Mouse (Mus musculus): ENCODE measurements around the gene Arhgef15. TPM values are rescaled to one million over a fixed set of nuclear protein-coding genes. Genes with fewer than 3 reads are reported as not detected.

Gene Arhgef15
- polyA plus RNA-seq, 1 experiment from 2014 or later: 6.7 TPM

GRCm38 (mm10) chr11:68901351-68902046 lies 55.8 kb downstream of the Arhgef15 start, which contains the start of gene Rpl26:
Gene Rpl26 (plus strand): TSS chr11:68901583.
- peaks cover 4% of the 10 kb centered on the region for H3K4me1 ChIP-seq (ENCODE audit: control insufficient read depth, insufficient read depth, low read length)
- peak within 1 kb of the TSS; percentile 94 for H3K27ac ChIP-seq (replicated peaks; ENCODE audit: low read depth, low read length)
- H3K4me2 ChIP-seq (ENCODE audit: low read depth, severe bottlenecking): peak within 1 kb of the TSS; percentile 70
- no peaks in the 10 kb centered on the region for H3K9me3 ChIP-seq (ENCODE audit: control insufficient read depth, low read length)
- H3K4me3 ChIP-seq (ENCODE audit: low read depth, low read length): peak within 1 kb of the TSS; percentile 98
- peaks cover 19% of the 10 kb centered on the region for H3K36me3 ChIP-seq (ENCODE audit: control insufficient read depth, insufficient read depth, low read length)
- peak; percentile 79 for ATAC-seq (ENCODE audit: insufficient number of reproducible peaks, low FRiP score, low TSS enrichment, low read depth)
- DNase-seq (ENCODE audit: low spot score): peak; percentile 100
- H3K9ac ChIP-seq (ENCODE audit: low read length): peak within 1 kb of the TSS; percentile 95
- H3K27me3 ChIP-seq (ENCODE audit: control insufficient read depth, insufficient read depth, low read length): no peaks in the 10 kb centered on the region
- WGBS: 1% methylated on average over 52 of the region's 52 CpGs

DNA sequence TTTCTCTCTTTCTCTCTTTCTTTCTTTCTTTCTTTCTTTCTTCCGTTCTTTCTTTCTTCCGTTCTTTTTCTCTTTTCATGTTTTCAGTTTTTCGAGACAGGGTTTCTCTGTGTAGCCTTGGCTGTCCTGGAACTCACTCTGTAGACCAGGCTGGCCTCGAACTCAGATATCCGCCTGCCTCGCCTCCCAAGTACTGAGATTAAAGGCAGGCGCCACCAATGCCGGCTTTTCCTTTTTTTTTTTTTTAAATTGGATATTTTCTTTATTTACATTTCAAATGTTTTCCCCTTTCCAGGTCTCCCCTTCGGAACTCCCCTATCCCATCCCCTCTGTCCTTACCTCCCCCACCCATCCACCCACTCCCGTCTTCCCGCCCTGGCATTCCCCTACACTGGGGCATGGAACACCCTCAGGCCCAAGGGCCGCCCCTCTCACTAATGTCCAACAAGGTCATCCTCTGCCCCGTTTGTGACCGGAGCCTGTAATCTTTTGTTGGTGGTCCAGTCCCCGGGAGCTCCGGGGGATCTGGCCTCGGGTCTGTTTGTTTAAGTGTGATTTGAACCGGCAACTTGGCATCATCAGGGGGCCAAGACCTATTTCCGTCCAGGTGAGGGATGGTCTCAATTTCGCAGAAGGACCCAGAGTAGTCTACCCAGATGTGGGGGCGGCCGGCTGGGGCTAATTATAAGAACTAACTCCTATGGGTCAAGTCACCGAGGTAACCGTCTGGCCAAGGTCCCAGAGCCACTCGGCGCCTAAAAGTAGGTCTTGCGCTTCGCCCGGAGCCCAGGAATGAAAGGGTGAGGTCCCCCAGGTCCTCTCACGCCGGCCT lies 56.5 kb downstream of the Arhgef15 start:
- 26% methylated on average over 31 of the region's 31 CpGs for WGBS
- ATAC-seq (ENCODE audit: insufficient number of reproducible peaks, low FRiP score, low TSS enrichment, low read depth): peak; percentile 44; the same call in 1 of the 2 replicates
- no peaks in the 10 kb centered on the region for H3K27me3 ChIP-seq (ENCODE audit: control insufficient read depth, insufficient read depth, low read length)
- H3K4me2 ChIP-seq (ENCODE audit: low read depth, severe bottlenecking): peak overlapping the region; percentile 42
- H3K9ac ChIP-seq (ENCODE audit: low read length): peak overlapping the region; percentile 51; the same call in 1 of the 2 replicates
- H3K4me1 ChIP-seq (ENCODE audit: control insufficient read depth, insufficient read depth, low read length): peaks cover 4% of the 10 kb centered on the region
- peak overlapping the region; percentile 98 for H3K4me3 ChIP-seq (ENCODE audit: low read depth, low read length)
- no peak for DNase-seq (ENCODE audit: low spot score)
- no peaks in the 10 kb centered on the region for H3K9me3 ChIP-seq (ENCODE audit: control insufficient read depth, low read length)
- peaks cover 19% of the 10 kb centered on the region for H3K36me3 ChIP-seq (ENCODE audit: control insufficient read depth, insufficient read depth, low read length)
- H3K27ac ChIP-seq (replicated peaks; ENCODE audit: low read depth, low read length): no peak overlapping the region

GRCm38 (mm10) chr11:68899815-68900214 lies 57.5 kb downstream of the Arhgef15 start:
- no peaks in the 10 kb centered on the region for H3K9me3 ChIP-seq (ENCODE audit: control insufficient read depth, low read length)
- H3K4me1 ChIP-seq (ENCODE audit: control insufficient read depth, insufficient read depth, low read length): peaks cover 4% of the 10 kb centered on the region
- no peak overlapping the region for H3K4me3 ChIP-seq (ENCODE audit: low read depth, low read length)
- H3K27ac ChIP-seq (replicated peaks; ENCODE audit: low read depth, low read length): no peak overlapping the region
- no peak overlapping the region for H3K4me2 ChIP-seq (ENCODE audit: low read depth, severe bottlenecking)
- H3K27me3 ChIP-seq (ENCODE audit: control insufficient read depth, insufficient read depth, low read length): no peaks in the 10 kb centered on the region
- ATAC-seq (ENCODE audit: insufficient number of reproducible peaks, low FRiP score, low TSS enrichment, low read depth) (no peak), DNase-seq (ENCODE audit: low spot score) (no peak)
- H3K36me3 ChIP-seq (ENCODE audit: control insufficient read depth, insufficient read depth, low read length): peaks cover 16% of the 10 kb centered on the region
- WGBS: 90% methylated on average over 8 of the region's 8 CpGs
- H3K9ac ChIP-seq (ENCODE audit: low read length): no peak overlapping the region

DNA sequence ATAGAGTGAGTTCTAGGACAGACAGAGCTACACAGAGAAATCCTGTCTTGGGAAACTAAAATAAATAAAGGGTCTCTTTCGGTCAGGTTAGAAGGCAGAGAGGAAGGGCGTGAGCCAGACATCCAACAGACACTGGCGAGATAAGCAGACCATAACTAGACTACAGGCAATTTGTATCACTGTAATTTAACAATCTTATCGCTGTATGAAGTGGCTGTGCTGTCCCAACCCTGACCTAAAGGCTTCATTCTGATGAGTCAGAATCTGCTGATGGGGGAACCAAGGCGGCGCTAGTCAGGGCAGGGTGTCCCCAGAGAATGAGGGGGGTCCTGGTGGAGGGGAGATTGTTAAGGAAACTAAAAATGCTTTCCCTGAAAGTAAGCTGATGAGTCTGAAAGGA lies 58.5 kb downstream of the Arhgef15 start:
- no peak for ATAC-seq (ENCODE audit: insufficient number of reproducible peaks, low FRiP score, low TSS enrichment, low read depth)
- no peak overlapping the region for H3K9ac ChIP-seq (ENCODE audit: low read length)
- WGBS: 85% methylated on average over 6 of the region's 6 CpGs

GRCm38 (mm10) chr11:68897838-68898237 lies 59.4 kb downstream of the Arhgef15 start:
- 71% methylated on average over 6 of the region's 6 CpGs for WGBS
- no peak overlapping the region for H3K4me3 ChIP-seq (ENCODE audit: low read depth, low read length)
- H3K27me3 ChIP-seq (ENCODE audit: control insufficient read depth, insufficient read depth, low read length): no peaks in the 10 kb centered on the region
- no peak for DNase-seq (ENCODE audit: low spot score)
- no peak overlapping the region for H3K9ac ChIP-seq (ENCODE audit: low read length)
- H3K4me1 ChIP-seq (ENCODE audit: control insufficient read depth, insufficient read depth, low read length): peaks cover 3% of the 10 kb centered on the region
- peaks cover 2% of the 10 kb centered on the region; the same call in 1 of the 2 replicates for H3K36me3 ChIP-seq (ENCODE audit: control insufficient read depth, insufficient read depth, low read length)
- no peak for ATAC-seq (ENCODE audit: insufficient number of reproducible peaks, low FRiP score, low TSS enrichment, low read depth)
- no peaks in the 10 kb centered on the region for H3K9me3 ChIP-seq (ENCODE audit: control insufficient read depth, low read length)
- no peak overlapping the region for H3K27ac ChIP-seq (replicated peaks; ENCODE audit: low read depth, low read length)
- H3K4me2 ChIP-seq (ENCODE audit: low read depth, severe bottlenecking): no peak overlapping the region

More for the DNA sequence above, 58.5 kb downstream of the Arhgef15 start:
- no peaks in the 10 kb centered on the region for H3K27me3 ChIP-seq (ENCODE audit: control insufficient read depth, insufficient read depth, low read length)
- no peaks in the 10 kb centered on the region for H3K9me3 ChIP-seq (ENCODE audit: control insufficient read depth, low read length)
- H3K4me2 ChIP-seq (ENCODE audit: low read depth, severe bottlenecking): no peak overlapping the region
- H3K4me3 ChIP-seq (ENCODE audit: low read depth, low read length): no peak overlapping the region
- H3K4me1 ChIP-seq (ENCODE audit: control insufficient read depth, insufficient read depth, low read length): peaks cover 4% of the 10 kb centered on the region
- no peak for DNase-seq (ENCODE audit: low spot score)
- H3K27ac ChIP-seq (replicated peaks; ENCODE audit: low read depth, low read length): no peak overlapping the region
- peaks cover 9% of the 10 kb centered on the region for H3K36me3 ChIP-seq (ENCODE audit: control insufficient read depth, insufficient read depth, low read length)

DNA sequence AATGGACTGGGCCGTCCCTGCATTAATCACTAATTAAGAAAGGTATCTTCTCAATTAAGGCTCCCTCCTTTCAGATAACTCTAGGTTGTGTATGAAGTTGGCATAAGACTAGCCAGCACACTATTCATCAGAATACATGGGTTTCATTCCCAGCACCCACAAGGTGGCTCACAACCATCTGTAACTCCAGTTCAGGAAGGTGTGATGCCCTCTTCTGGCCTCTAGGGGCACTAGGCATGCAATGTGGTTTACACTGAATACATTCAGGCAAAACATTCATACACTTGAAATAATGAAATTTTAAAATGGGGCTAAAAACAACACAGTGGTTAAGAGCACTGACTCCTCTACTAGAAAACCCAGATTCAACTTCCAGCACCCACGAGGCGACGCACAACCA lies 60.2 kb downstream of the Arhgef15 start:
- no peak for DNase-seq (ENCODE audit: low spot score)
- Histone ChIP-seq H3K9me3 (ENCODE audit: control insufficient read depth, low read length) (no peaks in the 10 kb centered on the region), H3K4me2 (ENCODE audit: low read depth, severe bottlenecking) (no peak overlapping the region), H3K4me3 (ENCODE audit: low read depth, low read length) (no peak overlapping the region), H3K36me3 (ENCODE audit: control insufficient read depth, insufficient read depth, low read length) (no peaks in the 10 kb centered on the region), H3K9ac (ENCODE audit: low read length) (no peak overlapping the region), H3K27me3 (ENCODE audit: control insufficient read depth, insufficient read depth, low read length) (no peaks in the 10 kb centered on the region), H3K27ac (replicated peaks; ENCODE audit: low read depth, low read length) (no peak overlapping the region), H3K4me1 (ENCODE audit: control insufficient read depth, insufficient read depth, low read length) (no peaks in the 10 kb centered on the region)
- ATAC-seq (ENCODE audit: insufficient number of reproducible peaks, low FRiP score, low TSS enrichment, low read depth): no peak
- 50% methylated on average over 4 of the region's 4 CpGs for WGBS

DNA sequence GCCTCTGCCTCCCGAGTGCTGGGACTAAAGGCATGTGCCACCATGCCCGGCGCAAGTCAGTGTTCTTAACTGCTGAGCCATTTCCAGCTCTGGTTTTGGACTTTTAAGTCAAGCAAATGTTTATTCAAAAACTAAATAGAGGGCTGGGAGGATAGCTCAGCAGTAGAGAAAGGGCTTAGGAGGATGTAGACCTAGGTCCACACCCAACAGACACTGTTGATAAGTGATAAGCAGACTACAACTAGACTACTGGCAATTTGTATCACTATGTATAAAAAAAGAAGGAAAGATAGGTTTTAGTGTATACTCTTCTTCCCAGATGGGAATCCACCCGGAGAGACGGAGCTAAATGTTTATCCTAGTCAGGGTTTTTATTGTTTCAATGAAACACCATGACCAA lies 61.0 kb downstream of the Arhgef15 start:
- WGBS: 95% methylated on average over 5 of the region's 5 CpGs
- Histone ChIP-seq H3K9ac (ENCODE audit: low read length) (no peak overlapping the region), H3K27me3 (ENCODE audit: control insufficient read depth, insufficient read depth, low read length) (no peaks in the 10 kb centered on the region), H3K9me3 (ENCODE audit: control insufficient read depth, low read length) (no peaks in the 10 kb centered on the region), H3K4me1 (ENCODE audit: control insufficient read depth, insufficient read depth, low read length) (no peaks in the 10 kb centered on the region), H3K36me3 (ENCODE audit: control insufficient read depth, insufficient read depth, low read length) (no peaks in the 10 kb centered on the region), H3K27ac (replicated peaks; ENCODE audit: low read depth, low read length) (no peak overlapping the region), H3K4me3 (ENCODE audit: low read depth, low read length) (no peak overlapping the region), H3K4me2 (ENCODE audit: low read depth, severe bottlenecking) (no peak overlapping the region)
- DNase-seq (ENCODE audit: low spot score) (no peak), ATAC-seq (ENCODE audit: insufficient number of reproducible peaks, low FRiP score, low TSS enrichment, low read depth) (no peak)

GRCm38 (mm10) chr11:68893911-68894464 lies 63.3 kb downstream of the Arhgef15 start:
- 74% methylated on average over 12 of the region's 12 CpGs for WGBS
- Histone ChIP-seq H3K36me3 (ENCODE audit: control insufficient read depth, insufficient read depth, low read length) (no peaks in the 10 kb centered on the region), H3K4me3 (ENCODE audit: low read depth, low read length) (no peak overlapping the region), H3K27me3 (ENCODE audit: control insufficient read depth, insufficient read depth, low read length) (no peaks in the 10 kb centered on the region), H3K9ac (ENCODE audit: low read length) (no peak overlapping the region; the same call in 1 of the 2 replicates), H3K9me3 (ENCODE audit: control insufficient read depth, low read length) (no peaks in the 10 kb centered on the region), H3K4me1 (ENCODE audit: control insufficient read depth, insufficient read depth, low read length) (no peaks in the 10 kb centered on the region), H3K27ac (replicated peaks; ENCODE audit: low read depth, low read length) (no peak overlapping the region), H3K4me2 (ENCODE audit: low read depth, severe bottlenecking) (no peak overlapping the region)
- DNase-seq (ENCODE audit: low spot score) (no peak), ATAC-seq (ENCODE audit: insufficient number of reproducible peaks, low FRiP score, low TSS enrichment, low read depth) (no peak)

All from limb, embryonic 11.5 days (tissue).